Mouse (Mus musculus) limb, embryonic 14.5 days (tissue): ENCODE measurements at regions not wholly inside any gene's neighbourhood (a gene's known extent, or its start where the extent isn't known, plus 50 kb on each side); places are given as distances from the start of the nearest gene placed in this dataset.

Experiments
- ATAC-seq: fragments of 200-750 bp; cut with Nextera tagmentation; 2 replicates; pipeline ENCODE4 v1.8.0; 2017; ENCODE audit warnings: low read depth, moderate number of reproducible peaks, moderate TSS enrichment; ENCODE audit not compliant: low FRiP score
- DNase-seq: peaks from one replicate; pipeline ENCODE4 v3.0.0-alpha.2; 2015; ENCODE audit warnings: low spot score
- H3K27ac ChIP-seq: fragments of 300-500 bp; sonication (generic); replicated peaks from 2 replicates; pipeline ENCODE4 v1.5.1; 2014; ENCODE audit warnings: low read depth, mild to moderate bottlenecking, low read length, moderate library complexity, mixed read lengths
- H3K27me3 ChIP-seq: fragments of 300-500 bp; sonication (generic); 2 replicates; pipeline ENCODE4 v1.6.1; 2014; ENCODE audit warnings: low read length, mixed read lengths; ENCODE audit not compliant: control insufficient read depth, insufficient read depth
- H3K36me3 ChIP-seq: fragments of 300-500 bp; sonication (generic); 2 replicates; pipeline ENCODE4 v1.6.1; 2014; ENCODE audit warnings: mild to moderate bottlenecking, low read length, moderate library complexity, mixed read lengths; ENCODE audit not compliant: control insufficient read depth, insufficient read depth
- H3K4me1 ChIP-seq: fragments of 300-500 bp; sonication (generic); 2 replicates; pipeline ENCODE4 v1.6.1; 2014; ENCODE audit warnings: antibody characterized with exemption, low read length, mixed read lengths; ENCODE audit not compliant: control insufficient read depth, insufficient read depth
- H3K4me2 ChIP-seq: fragments of 300-500 bp; sonication (generic); replicated peaks from 2 replicates; pipeline ENCODE4 v1.6.1; 2014; ENCODE audit warnings: low read depth, mild to moderate bottlenecking, low read length, moderate library complexity; ENCODE audit not compliant: severe bottlenecking
- H3K4me3 ChIP-seq: fragments of 300-500 bp; sonication (generic); replicated peaks from 2 replicates; pipeline ENCODE4 v1.5.1; 2014; ENCODE audit warnings: low read length
- H3K9ac ChIP-seq: fragments of 300-500 bp; sonication (generic); 2 replicates; pipeline ENCODE4 v1.6.1; 2014; ENCODE audit warnings: mild to moderate bottlenecking, low read depth, low read length, moderate library complexity; ENCODE audit not compliant: severe bottlenecking
- H3K9me3 ChIP-seq: fragments of 300-500 bp; sonication (generic); 2 replicates; pipeline ENCODE4 v1.6.1; 2016; ENCODE audit warnings: low read length; ENCODE audit not compliant: control insufficient read depth
- POLR2A ChIP-seq: fragments of 200-500 bp; IDR thresholded peaks from 2 replicates; pipeline ENCODE4 v1.8.0; 2012; ENCODE audit warnings: inconsistent platforms, mild to moderate bottlenecking, moderate library complexity, borderline replicate concordance; ENCODE audit not compliant: insufficient read depth, insufficient read length; ENCODE audit errors: extremely low read depth
- WGBS: fragments of 180-500 bp; shearing (Covaris S2); extraction: QIAGEN DNeasy Blood & Tissue Kit; methylation state at CpG from one replicate; pipeline ENCODE4 v1.1.7; 2014; 5-methylcytosine and 5-hydroxymethylcytosine counted together

DNA sequence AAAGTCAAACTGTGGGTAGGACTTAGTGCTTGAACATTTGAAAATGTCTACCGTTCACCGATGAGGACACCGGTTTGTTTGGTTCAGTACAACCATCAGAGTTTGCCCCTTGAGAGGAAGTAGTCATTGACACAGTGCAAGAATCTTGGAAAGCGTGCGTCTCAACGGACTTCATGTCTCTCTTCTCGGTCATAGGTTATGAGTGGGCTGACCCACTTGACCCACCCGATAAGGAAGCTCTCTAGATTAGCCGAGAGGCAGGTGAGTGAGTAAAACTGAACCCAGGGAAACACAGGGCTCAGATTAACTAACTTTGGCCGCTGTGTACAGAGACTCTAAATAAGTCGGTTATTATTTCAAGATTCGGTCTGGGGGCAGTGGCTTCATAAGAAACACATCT, 51.9 kb upstream of the Rxylt1 start:
- no peak overlapping the region for H3K4me2 ChIP-seq
- H3K27ac ChIP-seq: no peak overlapping the region
- DNase-seq: no peak
- ATAC-seq: no peak
- no peak overlapping the region for H3K4me3 ChIP-seq
- no peak overlapping the region for H3K9ac ChIP-seq
- no peak for TF ChIP-seq POLR2A
- 92% methylated on average over 12 of the region's 12 CpGs for WGBS
- no peaks in the 10 kb centered on the region for H3K36me3 ChIP-seq
- no peaks in the 10 kb centered on the region for H3K9me3 ChIP-seq
- H3K4me1 ChIP-seq: no peaks in the 10 kb centered on the region
- H3K27me3 ChIP-seq: no peaks in the 10 kb centered on the region

DNA sequence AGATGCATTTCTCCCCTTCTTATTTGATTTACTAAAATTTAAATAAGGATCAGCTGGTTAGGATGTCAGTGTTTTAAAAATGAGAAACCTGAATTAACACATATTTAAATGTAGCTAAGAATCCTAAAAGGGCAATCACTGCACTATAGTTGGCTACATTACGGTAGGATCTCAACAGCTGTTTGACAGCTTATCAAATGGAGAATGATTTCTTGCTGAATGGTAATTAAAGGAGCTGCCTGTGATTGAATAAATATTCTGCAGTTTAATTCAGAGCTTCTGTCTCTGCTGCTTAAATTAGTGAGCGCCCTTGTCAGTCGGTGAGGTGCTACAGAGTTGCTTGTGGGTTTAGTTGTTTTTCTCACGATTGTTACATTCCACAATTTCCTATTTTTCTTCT, 51.4 kb upstream of the Rxylt1 start:
- Histone ChIP-seq H3K9me3 (no peaks in the 10 kb centered on the region), H3K27ac (no peak overlapping the region), H3K9ac (no peak overlapping the region), H3K4me1 (no peaks in the 10 kb centered on the region), H3K4me3 (no peak overlapping the region), H3K4me2 (no peak overlapping the region), H3K27me3 (no peaks in the 10 kb centered on the region), H3K36me3 (no peaks in the 10 kb centered on the region)
- ATAC-seq (no peak), DNase-seq (no peak)
- WGBS: 94% methylated on average over 4 of the region's 4 CpGs
- TF ChIP-seq POLR2A: no peak
